Mouse (Mus musculus) mouse embryonic stem cell (cell line): Measurements from ENCODE around the gene St6gal1.

Experiments used
- in situ Hi-C, 2 experiments: fragments of 300-500 bp; cut with MboI; formaldehyde crosslinking; loops; 1 replicate in 1 of 2; 3 replicates in 1 of 2; pipeline ENCODE4 v1.14.3; 2019 to 2020; ENCODE audit warnings: low sequenced_read_pairs in 2 of 2, low pct_unique_long_range_greater_than_20kb in 1 of 2, mixed read lengths in 1 of 2; ENCODE audit not compliant: unreplicated experiment in 1 of 2

Gene St6gal1

GRCm38 (mm10) chr16:23216366-23216765, 8.2 kb upstream of the St6gal1 start:
- in situ Hi-C loops: no loop called here

GRCm38 (mm10) chr16:23218313-23218712, 6.2 kb upstream of the St6gal1 start:
- in situ Hi-C loops: no loop called here

GRCm38 (mm10) chr16:23223166-23223870, 1.2 kb upstream of the St6gal1 start:
- in situ Hi-C loops: no loop called here

GRCm38 (mm10) chr16:23223871-23224469, 570 bp upstream of the St6gal1 start:
- in situ Hi-C loops: no loop called here

- in situ Hi-C loops: no loop called here
These were observed 655 bp downstream of the St6gal1 start for GRCm38 (mm10) chr16:23225069-23225721.

- in situ Hi-C loops: no loop called here
These were observed 1.5 kb downstream of the St6gal1 start for GRCm38 (mm10) chr16:23225821-23226600.

GRCm38 (mm10) chr16:23226601-23227351, 2.2 kb downstream of the St6gal1 start:
- in situ Hi-C loops: no loop called here

- in situ Hi-C loops: no loop called here
These were observed 3.3 kb downstream of the St6gal1 start for GRCm38 (mm10) chr16:23227851-23228250.

- in situ Hi-C loops: no loop called here
These were observed 3.9 kb downstream of the St6gal1 start for GRCm38 (mm10) chr16:23228486-23228885.

- in situ Hi-C loops: no loop called here
These were observed 5.4 kb downstream of the St6gal1 start for GRCm38 (mm10) chr16:23229945-23230344.

GRCm38 (mm10) chr16:23231168-23231567, 6.6 kb downstream of the St6gal1 start:
- in situ Hi-C loops: no loop called here

GRCm38 (mm10) chr16:23232691-23233090, 8.2 kb downstream of the St6gal1 start:
- in situ Hi-C loops: no loop called here

- in situ Hi-C loops: no loop called here
These were observed 9.0 kb downstream of the St6gal1 start for GRCm38 (mm10) chr16:23233496-23233895.

- in situ Hi-C loops: no loop called here
These were observed 10.0 kb downstream of the St6gal1 start for GRCm38 (mm10) chr16:23234557-23234956.

GRCm38 (mm10) chr16:23235173-23235694, 10.7 kb downstream of the St6gal1 start:
- in situ Hi-C loops: no loop called here

- in situ Hi-C loops: no loop called here
These were observed 15.0 kb downstream of the St6gal1 start for GRCm38 (mm10) chr16:23239583-23239982.

- in situ Hi-C loops: no loop called here
These were observed 15.8 kb downstream of the St6gal1 start for GRCm38 (mm10) chr16:23240049-23240949.
